Mouse (Mus musculus) lung, embryonic 15.5 days (tissue): Measurements from ENCODE around the gene Irak2. TPM values are rescaled to one million over a fixed set of nuclear protein-coding genes. Genes with fewer than 3 reads are reported as not detected.

Experiments
- ATAC-seq: fragments of 200-750 bp; cut with Nextera tagmentation; 2 replicates; pipeline ENCODE4 v1.8.0; 2017; ENCODE audit warnings: moderate number of reproducible peaks, borderline replicate concordance; ENCODE audit not compliant: low FRiP score, low TSS enrichment; ENCODE audit errors: extremely low read depth
- H3K27ac ChIP-seq: fragments of 300-500 bp; sonication (generic); 2 replicates; pipeline ENCODE4 v1.5.1; 2015; ENCODE audit warnings: moderate library complexity, mild to moderate bottlenecking, inconsistent platforms
- H3K27me3 ChIP-seq: fragments of 300-500 bp; sonication (generic); 2 replicates; pipeline ENCODE4 v1.6.1; 2015; ENCODE audit warnings: inconsistent platforms
- H3K36me3 ChIP-seq: fragments of 300-500 bp; sonication (generic); 2 replicates; pipeline ENCODE4 v1.6.1; 2015; ENCODE audit warnings: inconsistent platforms
- H3K4me1 ChIP-seq: fragments of 300-500 bp; sonication (generic); 2 replicates; pipeline ENCODE4 v1.6.1; 2015; ENCODE audit warnings: inconsistent platforms
- H3K4me2 ChIP-seq: fragments of 300-500 bp; sonication (generic); 2 replicates; pipeline ENCODE4 v1.6.1; 2015; ENCODE audit warnings: inconsistent platforms, mild to moderate bottlenecking, moderate library complexity
- H3K4me3 ChIP-seq: fragments of 300-500 bp; sonication (generic); 2 replicates; pipeline ENCODE4 v1.5.1; 2015; ENCODE audit warnings: mild to moderate bottlenecking, inconsistent platforms
- H3K9ac ChIP-seq: fragments of 300-500 bp; sonication (generic); 2 replicates; pipeline ENCODE4 v1.6.1; 2015; ENCODE audit warnings: inconsistent platforms
- H3K9me3 ChIP-seq: fragments of 300-500 bp; sonication (generic); 2 replicates; pipeline ENCODE4 v1.6.1; 2016; ENCODE audit warnings: inconsistent platforms
- WGBS: fragments of 180-500 bp; shearing (Covaris S2); methylation state at CpG from one replicate; pipeline ENCODE4 v1.1.7; 2015; 5-methylcytosine and 5-hydroxymethylcytosine counted together
- polyA plus RNA-seq: library from polyadenylated mRNA; unstranded; fragments of >200 nt; fragmentation: Nextera tagmentation; extraction: Ambion mirVana; gene quantifications from 2 replicates; pipeline ENCODE4 v1.2.1, GENCODE M21; 2015

The Irak2 gene
- polyA plus RNA-seq, 1 experiment from 2014 or later: 6.4 TPM

GRCm38 (mm10) chr6:113612258-113612969, 25.9 kb upstream of the Irak2 start:
- peaks cover 48% of the 10 kb centered on the region for H3K36me3 ChIP-seq
- H3K9me3 ChIP-seq: no peaks in the 10 kb centered on the region
- no peak overlapping the region for H3K27ac ChIP-seq
- H3K4me2 ChIP-seq: no peak overlapping the region
- no peaks in the 10 kb centered on the region for H3K4me1 ChIP-seq
- no peak overlapping the region for H3K4me3 ChIP-seq
- no peak for ATAC-seq
- no peaks in the 10 kb centered on the region for H3K27me3 ChIP-seq
- no peak overlapping the region for H3K9ac ChIP-seq
- 83% methylated on average over 8 of the region's 8 CpGs for WGBS

- H3K4me1 ChIP-seq: no peaks in the 10 kb centered on the region
- ATAC-seq: no peak
- no peaks in the 10 kb centered on the region for H3K9me3 ChIP-seq
- H3K4me2 ChIP-seq: no peak overlapping the region
- peaks cover 58% of the 10 kb centered on the region for H3K36me3 ChIP-seq
- no peak overlapping the region for H3K4me3 ChIP-seq
- no peak overlapping the region for H3K27ac ChIP-seq
- 97% methylated on average over 7 of the region's 7 CpGs for WGBS
- H3K9ac ChIP-seq: no peak overlapping the region
- H3K27me3 ChIP-seq: no peaks in the 10 kb centered on the region
These were observed 24.1 kb upstream of the Irak2 start for GRCm38 (mm10) chr6:113614152-113614551.

GRCm38 (mm10) chr6:113614997-113615396, 23.3 kb upstream of the Irak2 start:
- Histone ChIP-seq H3K9ac (no peak overlapping the region), H3K4me1 (no peaks in the 10 kb centered on the region), H3K36me3 (peaks cover 58% of the 10 kb centered on the region), H3K4me2 (no peak overlapping the region), H3K27me3 (no peaks in the 10 kb centered on the region), H3K27ac (no peak overlapping the region), H3K9me3 (no peaks in the 10 kb centered on the region), H3K4me3 (no peak overlapping the region)
- no peak for ATAC-seq
- 97% methylated on average over 8 of the region's 8 CpGs for WGBS

DNA sequence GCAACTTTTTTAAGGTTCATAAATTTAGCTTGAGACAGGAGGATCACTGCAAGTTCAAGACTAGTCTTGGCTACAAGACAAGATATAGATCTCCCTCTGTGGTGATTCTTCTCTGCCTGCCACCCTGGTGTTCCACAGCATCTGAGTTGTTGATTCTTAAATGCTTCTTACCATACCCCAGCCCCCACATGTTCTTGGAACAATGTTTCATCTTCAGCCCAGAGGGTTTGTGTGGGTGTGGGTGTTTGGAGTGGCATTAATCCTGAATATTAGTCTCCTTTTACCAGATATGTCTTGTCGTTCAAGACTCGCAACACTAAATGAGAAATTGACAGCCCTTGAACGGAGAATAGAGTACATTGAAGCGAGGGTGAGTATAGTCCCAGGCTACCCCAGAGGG, 22.8 kb upstream of the Irak2 start:
- H3K27me3 ChIP-seq: no peaks in the 10 kb centered on the region
- no peak overlapping the region for H3K4me3 ChIP-seq
- no peak overlapping the region for H3K27ac ChIP-seq
- peaks cover 58% of the 10 kb centered on the region for H3K36me3 ChIP-seq
- WGBS: 90% methylated on average over 4 of the region's 4 CpGs
- no peak overlapping the region for H3K9ac ChIP-seq
- no peak for ATAC-seq
- no peaks in the 10 kb centered on the region for H3K9me3 ChIP-seq
- H3K4me1 ChIP-seq: no peaks in the 10 kb centered on the region
- no peak overlapping the region for H3K4me2 ChIP-seq

DNA sequence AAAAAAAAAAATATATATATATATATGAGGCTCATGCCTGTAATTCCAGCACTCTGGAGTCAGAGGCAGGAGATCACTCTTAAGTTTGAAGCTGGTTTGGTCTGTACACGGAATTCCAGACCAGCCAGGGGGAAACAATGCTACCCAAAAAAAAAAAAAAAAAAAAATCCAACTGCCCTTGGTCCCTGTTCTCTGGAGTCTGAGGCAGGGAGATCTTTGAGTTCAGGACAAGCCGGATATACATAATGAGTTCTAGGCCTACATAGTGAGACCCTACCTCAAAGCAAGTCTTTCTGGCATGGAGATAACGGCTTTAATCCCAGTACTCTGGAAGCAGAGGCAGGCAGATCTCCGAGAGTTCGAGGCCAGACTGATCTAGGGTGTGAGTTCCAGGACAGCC, 14.9 kb upstream of the Irak2 start:
- ATAC-seq: no peak
- H3K4me2 ChIP-seq: peak overlapping the region; percentile 68
- H3K9ac ChIP-seq: no peak overlapping the region
- WGBS: 67% methylated on average over 5 of the region's 5 CpGs
- peak overlapping the region; percentile 56 for H3K4me3 ChIP-seq
- H3K9me3 ChIP-seq: no peaks in the 10 kb centered on the region
- H3K27ac ChIP-seq: peak overlapping the region; percentile 43; the same call in 1 of the 2 replicates
- peaks cover 13% of the 10 kb centered on the region for H3K36me3 ChIP-seq
- H3K27me3 ChIP-seq: no peaks in the 10 kb centered on the region
- peaks cover 16% of the 10 kb centered on the region for H3K4me1 ChIP-seq

DNA sequence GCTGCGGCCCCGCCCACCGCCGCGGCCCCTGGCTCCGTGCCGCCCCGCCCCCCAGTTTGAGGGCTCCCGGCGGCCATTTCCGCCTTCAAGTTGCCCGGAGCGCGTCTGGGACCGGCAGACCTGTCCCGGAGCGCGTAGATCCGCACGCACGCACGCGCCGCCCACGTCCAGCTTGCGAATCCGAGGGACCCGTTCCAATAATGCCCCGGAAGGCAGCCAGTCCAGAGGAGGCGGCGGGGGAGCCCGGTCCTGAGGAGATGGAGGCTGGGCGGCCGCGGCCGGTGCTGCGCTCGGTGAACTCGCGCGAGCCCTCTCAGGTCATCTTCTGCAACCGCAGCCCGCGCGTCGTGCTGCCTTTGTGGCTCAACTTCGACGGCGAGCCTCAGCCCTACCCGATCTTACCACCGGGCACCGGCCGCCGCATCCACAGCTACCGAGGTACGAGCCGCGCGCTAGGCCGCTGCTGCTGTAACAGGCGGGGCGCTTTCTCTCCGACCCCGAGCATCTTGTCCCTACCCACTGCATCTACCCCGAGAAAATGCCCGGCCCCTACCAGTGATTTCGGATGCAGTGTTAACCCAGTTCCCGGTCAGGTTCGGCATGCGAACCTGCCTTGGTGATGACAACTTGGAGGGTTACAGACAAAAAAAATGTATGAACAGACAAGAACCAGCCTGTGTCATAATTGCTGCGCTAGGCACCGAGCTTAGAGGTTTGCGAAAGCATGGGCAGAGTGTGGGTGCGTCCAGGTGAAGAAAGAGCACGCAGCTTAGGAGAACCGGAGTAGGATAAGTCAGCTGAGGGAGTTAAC, 14.1 kb upstream of the Irak2 start, which contains the start of gene Vhl:
TSS of gene Vhl (plus strand) at position 19 of the 811 bp plus-strand sequence.
- Histone ChIP-seq H3K36me3 (peaks cover 17% of the 10 kb centered on the region), H3K9ac (peak within 1 kb of the TSS; percentile 62), H3K4me1 (peaks cover 16% of the 10 kb centered on the region), H3K9me3 (no peaks in the 10 kb centered on the region), H3K27ac (peak within 1 kb of the TSS; percentile 83), H3K4me3 (peak within 1 kb of the TSS; percentile 56), H3K4me2 (peak within 1 kb of the TSS; percentile 68), H3K27me3 (no peaks in the 10 kb centered on the region)
- ATAC-seq: peak; percentile 89
- under 1% methylated on average over 59 of the region's 76 CpGs for WGBS

GRCm38 (mm10) chr6:113624989-113625770, 13.1 kb upstream of the Irak2 start:
- ATAC-seq: no peak
- peaks cover 16% of the 10 kb centered on the region for H3K4me1 ChIP-seq
- H3K27me3 ChIP-seq: no peaks in the 10 kb centered on the region
- WGBS: 31% methylated on average over 5 of the region's 5 CpGs
- H3K4me3 ChIP-seq: peak overlapping the region; percentile 56
- H3K27ac ChIP-seq: no peak overlapping the region
- no peaks in the 10 kb centered on the region for H3K9me3 ChIP-seq
- peak overlapping the region; percentile 62 for H3K9ac ChIP-seq
- peaks cover 28% of the 10 kb centered on the region for H3K36me3 ChIP-seq
- peak overlapping the region; percentile 68 for H3K4me2 ChIP-seq

- no peak overlapping the region for H3K27ac ChIP-seq
- no peak overlapping the region for H3K4me3 ChIP-seq
- no peak overlapping the region for H3K4me2 ChIP-seq
- peaks cover 8% of the 10 kb centered on the region for H3K4me1 ChIP-seq
- H3K9ac ChIP-seq: no peak overlapping the region
- H3K36me3 ChIP-seq: peaks cover 49% of the 10 kb centered on the region
- no peaks in the 10 kb centered on the region for H3K27me3 ChIP-seq
- WGBS: 80% methylated on average over 5 of the region's 5 CpGs
- H3K9me3 ChIP-seq: no peaks in the 10 kb centered on the region
- no peak for ATAC-seq
These were observed 7.9 kb upstream of the Irak2 start for GRCm38 (mm10) chr6:113630322-113630721.

- Histone ChIP-seq H3K36me3 (peaks cover 42% of the 10 kb centered on the region), H3K4me2 (no peak overlapping the region), H3K27me3 (no peaks in the 10 kb centered on the region), H3K9ac (no peak overlapping the region), H3K4me3 (no peak overlapping the region), H3K4me1 (no peaks in the 10 kb centered on the region), H3K9me3 (no peaks in the 10 kb centered on the region), H3K27ac (no peak overlapping the region)
- WGBS: 91% methylated on average over 4 of the region's 4 CpGs
- ATAC-seq: 0 out of 2 replicates have a peak, but pooled peaks have one; percentile 55
These were observed 5.4 kb upstream of the Irak2 start for GRCm38 (mm10) chr6:113632863-113633262.

DNA sequence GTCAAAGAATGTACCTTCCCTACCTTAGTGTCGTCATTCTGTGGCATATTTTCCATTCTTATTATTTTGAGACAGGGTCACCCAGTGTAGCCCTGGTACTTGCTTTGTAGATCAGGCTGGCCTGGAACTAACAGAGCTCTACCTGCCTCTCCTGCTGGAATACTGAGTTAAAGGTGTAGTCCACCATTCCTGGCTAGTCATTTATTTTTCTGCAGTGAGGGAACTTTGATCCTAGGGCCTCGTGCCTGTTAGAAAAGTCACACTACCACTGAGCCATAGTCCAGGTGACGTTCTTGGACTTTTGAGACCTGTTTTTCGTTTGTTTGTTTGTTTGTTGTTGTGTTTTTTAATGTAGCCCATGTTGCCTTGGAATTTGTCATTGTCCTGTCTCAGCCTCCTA, 934 bp downstream of the Irak2 start:
- H3K4me2 ChIP-seq: no peak overlapping the region
- no peak overlapping the region for H3K4me3 ChIP-seq
- 76% methylated on average over 4 of the region's 4 CpGs for WGBS
- H3K4me1 ChIP-seq: peaks cover 3% of the 10 kb centered on the region; the same call in 1 of the 2 replicates
- no peak for ATAC-seq
- no peaks in the 10 kb centered on the region for H3K27me3 ChIP-seq
- H3K27ac ChIP-seq: no peak overlapping the region
- H3K9ac ChIP-seq: no peak overlapping the region
- H3K9me3 ChIP-seq: no peaks in the 10 kb centered on the region
- H3K36me3 ChIP-seq: no peaks in the 10 kb centered on the region

GRCm38 (mm10) chr6:113642605-113643004, 4.3 kb downstream of the Irak2 start:
- H3K27ac ChIP-seq: no peak overlapping the region
- H3K4me3 ChIP-seq: no peak overlapping the region
- H3K9me3 ChIP-seq: no peaks in the 10 kb centered on the region
- WGBS: 77% methylated on average over 8 of the region's 8 CpGs
- no peaks in the 10 kb centered on the region for H3K27me3 ChIP-seq
- no peaks in the 10 kb centered on the region for H3K36me3 ChIP-seq
- no peak overlapping the region for H3K4me2 ChIP-seq
- peaks cover 3% of the 10 kb centered on the region; the same call in 1 of the 2 replicates for H3K4me1 ChIP-seq
- ATAC-seq: no peak
- no peak overlapping the region for H3K9ac ChIP-seq
